Mouse (Mus musculus) spleen, adult 2 months (tissue): Measurements from ENCODE around the gene Guca2a. TPM values are rescaled to one million over a fixed set of nuclear protein-coding genes. Genes with fewer than 3 reads are reported as not detected.

Experiments
- DNase-seq, 2 experiments: peaks; one replicate each; pipeline versions ENCODE4 v3.0.0 to v3.0.0-alpha.2; 2012 to 2021; ENCODE audit warnings: low spot score in 2 of 2, low read depth in 1 of 2
- H3K27ac ChIP-seq: fragments of 200-500 bp; 2 replicates; pipeline ENCODE4 v1.5.1; 2012; ENCODE audit warnings: low read length, inconsistent platforms; ENCODE audit not compliant: insufficient read depth
- H3K27me3 ChIP-seq: fragments of 200-500 bp; 2 replicates; pipeline ENCODE4 v1.6.1; 2012; ENCODE audit warnings: mild to moderate bottlenecking, moderate library complexity, low read length, inconsistent platforms; ENCODE audit not compliant: control insufficient read depth, insufficient read depth
- H3K36me3 ChIP-seq: fragments of 200-500 bp; 2 replicates; pipeline ENCODE4 v1.6.1; 2012; ENCODE audit warnings: mild to moderate bottlenecking, low read length, inconsistent platforms; ENCODE audit not compliant: control insufficient read depth, insufficient read depth
- H3K4me1 ChIP-seq: fragments of 200-500 bp; 2 replicates; pipeline ENCODE4 v1.6.1; 2011; ENCODE audit warnings: inconsistent platforms; ENCODE audit not compliant: control insufficient read depth, insufficient read depth, insufficient read length
- H3K4me3 ChIP-seq: fragments of 200-500 bp; 2 replicates; pipeline ENCODE4 v1.5.1; 2011; ENCODE audit warnings: mild to moderate bottlenecking, inconsistent platforms; ENCODE audit not compliant: insufficient read depth, insufficient read length; ENCODE audit errors: extremely low read depth
- CTCF ChIP-seq: fragments of 200-500 bp; IDR thresholded peaks from 2 replicates; pipeline ENCODE4 v1.5.1; 2011; ENCODE audit warnings: mild to moderate bottlenecking, inconsistent platforms; ENCODE audit not compliant: insufficient read depth, insufficient read length, insufficient replicate concordance; ENCODE audit errors: extremely low read depth
- POLR2A ChIP-seq: fragments of 200-500 bp; IDR thresholded peaks from 2 replicates; pipeline ENCODE4 v1.6.1; 2011; ENCODE audit warnings: low read depth, low read length, inconsistent platforms
- WGBS: fragments of 180-500 bp; shearing (Covaris S2); methylation state at CpG from one replicate; pipeline ENCODE4 v1.1.7; 2018; 5-methylcytosine and 5-hydroxymethylcytosine counted together
- polyA plus RNA-seq: library from polyadenylated mRNA; depleted of rRNA; stranded (reverse); fragments of >200 nt; gene quantifications from 2 replicates; pipeline ENCODE4 v1.2.3, GENCODE M21; 2012; rRNA removed

Guca2a gene
- polyA plus RNA-seq: 0.21 and 0.25 TPM in 2 replicates

- H3K27me3 ChIP-seq: no peaks in the 10 kb centered on the region
- no peaks in the 10 kb centered on the region for H3K36me3 ChIP-seq
- WGBS: 81% methylated on average over 4 of the region's 4 CpGs
- H3K4me1 ChIP-seq: no peaks in the 10 kb centered on the region
- no peak within 1 kb of the TSS for H3K27ac ChIP-seq
- TF ChIP-seq CTCF (no peak), POLR2A (no peak)
- no peak for DNase-seq
- no peak within 1 kb of the TSS for H3K4me3 ChIP-seq
Measured at GRCm38 (mm10) chr4:119637176-119637845, at the start of gene Guca2a. TSS of gene Guca2a (plus strand) at chr4:119637704.

- TF ChIP-seq CTCF: no peak
- Histone ChIP-seq H3K27ac (no peak overlapping the region), H3K27me3 (no peaks in the 10 kb centered on the region), H3K36me3 (peaks cover 6% of the 10 kb centered on the region), H3K4me3 (no peak overlapping the region), H3K4me1 (no peaks in the 10 kb centered on the region)
- DNase-seq: no peak
- 97% methylated on average over 2 of the region's 2 CpGs for WGBS
Measured at GRCm38 (mm10) chr4:119588037-119588436, 49.5 kb upstream of the Guca2a start.

- Histone ChIP-seq H3K4me1 (no peaks in the 10 kb centered on the region), H3K36me3 (peaks cover 6% of the 10 kb centered on the region), H3K4me3 (no peak overlapping the region), H3K27me3 (no peaks in the 10 kb centered on the region), H3K27ac (no peak overlapping the region)
- TF ChIP-seq POLR2A: no peak
- no peak for TF ChIP-seq CTCF
- no peak for DNase-seq
- WGBS: 98% methylated on average over 2 of the region's 2 CpGs
Measured at GRCm38 (mm10) chr4:119589423-119589822, 48.1 kb upstream of the Guca2a start.

- no peak for TF ChIP-seq CTCF
- no peak for TF ChIP-seq POLR2A
- Histone ChIP-seq H3K27me3 (no peaks in the 10 kb centered on the region), H3K4me3 (no peak overlapping the region), H3K27ac (no peak overlapping the region), H3K36me3 (peaks cover 6% of the 10 kb centered on the region), H3K4me1 (no peaks in the 10 kb centered on the region)
- 74% methylated on average over 1 of the region's 1 CpGs for WGBS
- DNase-seq: no peak
Measured at GRCm38 (mm10) chr4:119590027-119590426, 47.5 kb upstream of the Guca2a start.

- H3K27me3 ChIP-seq: no peaks in the 10 kb centered on the region
- DNase-seq: no peak
- no peak overlapping the region for H3K27ac ChIP-seq
- H3K36me3 ChIP-seq: no peaks in the 10 kb centered on the region; the same call in 1 of the 2 replicates
- WGBS: 88% methylated on average over 3 of the region's 3 CpGs
- TF ChIP-seq CTCF (no peak), POLR2A (no peak)
- H3K4me3 ChIP-seq: no peak overlapping the region
- H3K4me1 ChIP-seq: no peaks in the 10 kb centered on the region
Measured at GRCm38 (mm10) chr4:119592479-119592878, 45.0 kb upstream of the Guca2a start.

GRCm38 (mm10) chr4:119594331-119594730 is 43.2 kb upstream of the Guca2a start:
- no peak for DNase-seq
- Histone ChIP-seq H3K4me1 (no peaks in the 10 kb centered on the region), H3K36me3 (no peaks in the 10 kb centered on the region), H3K27ac (no peak overlapping the region), H3K27me3 (no peaks in the 10 kb centered on the region), H3K4me3 (no peak overlapping the region)
- WGBS: 82% methylated on average over 14 of the region's 14 CpGs
- TF ChIP-seq CTCF: no peak
- TF ChIP-seq POLR2A: no peak

- H3K27ac ChIP-seq: no peak overlapping the region
- no peak for DNase-seq
- WGBS: 72% methylated on average over 1 of the region's 1 CpGs
Measured at GRCm38 (mm10) chr4:119599605-119600004, 37.9 kb upstream of the Guca2a start.

GRCm38 (mm10) chr4:119609488-119609887 is 28.0 kb upstream of the Guca2a start:
- no peak overlapping the region for H3K4me3 ChIP-seq
- DNase-seq: peak in 1 of 2 experiments; percentile 42
- 22% methylated on average over 1 of the region's 1 CpGs for WGBS
- no peak overlapping the region for H3K27ac ChIP-seq
- TF ChIP-seq CTCF (no peak), POLR2A (no peak)
- no peaks in the 10 kb centered on the region for H3K27me3 ChIP-seq
- H3K36me3 ChIP-seq: no peaks in the 10 kb centered on the region; the same call in 1 of the 2 replicates
- no peaks in the 10 kb centered on the region for H3K4me1 ChIP-seq

More at GRCm38 (mm10) chr4:119599605-119600004, 37.9 kb upstream of the Guca2a start:
- H3K27me3 ChIP-seq: no peaks in the 10 kb centered on the region
- H3K4me3 ChIP-seq: no peak overlapping the region
- H3K36me3 ChIP-seq: peaks cover 6% of the 10 kb centered on the region
- TF ChIP-seq CTCF (no peak), POLR2A (no peak)
- H3K4me1 ChIP-seq: peaks cover 3% of the 10 kb centered on the region; the same call in 1 of the 2 replicates
